Mouse (Mus musculus): ENCODE measurements at regions not wholly inside any gene's neighbourhood (a gene's known extent, or its start where the extent isn't known, plus 50 kb on each side); places are given as distances from the start of the nearest gene placed in this dataset.

- no peak for ATAC-seq (replicated peaks; ENCODE audit: insufficient number of reproducible peaks, low FRiP score, low TSS enrichment, poor library complexity, severe bottlenecking)
Measured at GRCm38 (mm10) chr6:52368734-52369412, 55.6 kb downstream of the Evx1 start.

- ATAC-seq (replicated peaks; ENCODE audit: insufficient number of reproducible peaks, low FRiP score, low TSS enrichment, poor library complexity, severe bottlenecking): no peak
Measured at GRCm38 (mm10) chr6:52370806-52371360, 57.6 kb downstream of the Evx1 start.

- ATAC-seq (replicated peaks; ENCODE audit: insufficient number of reproducible peaks, low FRiP score, low TSS enrichment, poor library complexity, severe bottlenecking): no peak
Measured at GRCm38 (mm10) chr6:52379146-52379545, 65.8 kb downstream of the Evx1 start.

- ATAC-seq (replicated peaks; ENCODE audit: insufficient number of reproducible peaks, low FRiP score, low TSS enrichment, poor library complexity, severe bottlenecking): no peak
Measured at GRCm38 (mm10) chr6:52379588-52379987, 66.3 kb downstream of the Evx1 start.

- no peak for ATAC-seq (replicated peaks; ENCODE audit: insufficient number of reproducible peaks, low FRiP score, low TSS enrichment, poor library complexity, severe bottlenecking)
Measured at GRCm38 (mm10) chr6:52385044-52385443, 71.7 kb downstream of the Evx1 start.

GRCm38 (mm10) chr6:52401404-52401803 lies 88.1 kb downstream of the Evx1 start:
- ATAC-seq (replicated peaks; ENCODE audit: insufficient number of reproducible peaks, low FRiP score, low TSS enrichment, poor library complexity, severe bottlenecking): no peak

GRCm38 (mm10) chr6:52409991-52410390 lies 96.7 kb downstream of the Evx1 start:
- ATAC-seq (replicated peaks; ENCODE audit: insufficient number of reproducible peaks, low FRiP score, low TSS enrichment, poor library complexity, severe bottlenecking): no peak

GRCm38 (mm10) chr6:52410711-52411110 lies 97.4 kb downstream of the Evx1 start:
- ATAC-seq (replicated peaks; ENCODE audit: insufficient number of reproducible peaks, low FRiP score, low TSS enrichment, poor library complexity, severe bottlenecking): no peak

GRCm38 (mm10) chr6:52411302-52411701 lies 98.0 kb downstream of the Evx1 start:
- no peak for ATAC-seq (replicated peaks; ENCODE audit: insufficient number of reproducible peaks, low FRiP score, low TSS enrichment, poor library complexity, severe bottlenecking)

- ATAC-seq (replicated peaks; ENCODE audit: insufficient number of reproducible peaks, low FRiP score, low TSS enrichment, poor library complexity, severe bottlenecking): no peak
Measured at GRCm38 (mm10) chr6:52413639-52414038, 100.3 kb downstream of the Evx1 start.

- no peak for ATAC-seq (replicated peaks; ENCODE audit: insufficient number of reproducible peaks, low FRiP score, low TSS enrichment, poor library complexity, severe bottlenecking)
Measured at GRCm38 (mm10) chr6:52415341-52415946, 102.1 kb downstream of the Evx1 start.

GRCm38 (mm10) chr6:52416491-52416890 lies 103.2 kb downstream of the Evx1 start:
- ATAC-seq (replicated peaks; ENCODE audit: insufficient number of reproducible peaks, low FRiP score, low TSS enrichment, poor library complexity, severe bottlenecking): no peak

GRCm38 (mm10) chr6:52417439-52418124 lies 104.3 kb downstream of the Evx1 start:
- no peak for ATAC-seq (replicated peaks; ENCODE audit: insufficient number of reproducible peaks, low FRiP score, low TSS enrichment, poor library complexity, severe bottlenecking)

GRCm38 (mm10) chr6:52418451-52419170 lies 105.3 kb downstream of the Evx1 start:
- ATAC-seq (replicated peaks; ENCODE audit: insufficient number of reproducible peaks, low FRiP score, low TSS enrichment, poor library complexity, severe bottlenecking): no peak

- no peak for ATAC-seq (replicated peaks; ENCODE audit: insufficient number of reproducible peaks, low FRiP score, low TSS enrichment, poor library complexity, severe bottlenecking)
Measured at GRCm38 (mm10) chr6:52420276-52420970, 107.1 kb downstream of the Evx1 start.

- ATAC-seq (replicated peaks; ENCODE audit: insufficient number of reproducible peaks, low FRiP score, low TSS enrichment, poor library complexity, severe bottlenecking): no peak
Measured at GRCm38 (mm10) chr6:52421771-52422170, 108.5 kb downstream of the Evx1 start.

GRCm38 (mm10) chr6:52422686-52423085 lies 109.4 kb downstream of the Evx1 start:
- ATAC-seq (replicated peaks; ENCODE audit: insufficient number of reproducible peaks, low FRiP score, low TSS enrichment, poor library complexity, severe bottlenecking): no peak

- ATAC-seq (replicated peaks; ENCODE audit: insufficient number of reproducible peaks, low FRiP score, low TSS enrichment, poor library complexity, severe bottlenecking): no peak
Measured at GRCm38 (mm10) chr6:52423581-52424107, 110.3 kb downstream of the Evx1 start.

All from monocyte, adult 5-6 weeks (primary cell).